ENCODE assay signal across 8 mouse cellular contexts in the genomic region with DNA sequence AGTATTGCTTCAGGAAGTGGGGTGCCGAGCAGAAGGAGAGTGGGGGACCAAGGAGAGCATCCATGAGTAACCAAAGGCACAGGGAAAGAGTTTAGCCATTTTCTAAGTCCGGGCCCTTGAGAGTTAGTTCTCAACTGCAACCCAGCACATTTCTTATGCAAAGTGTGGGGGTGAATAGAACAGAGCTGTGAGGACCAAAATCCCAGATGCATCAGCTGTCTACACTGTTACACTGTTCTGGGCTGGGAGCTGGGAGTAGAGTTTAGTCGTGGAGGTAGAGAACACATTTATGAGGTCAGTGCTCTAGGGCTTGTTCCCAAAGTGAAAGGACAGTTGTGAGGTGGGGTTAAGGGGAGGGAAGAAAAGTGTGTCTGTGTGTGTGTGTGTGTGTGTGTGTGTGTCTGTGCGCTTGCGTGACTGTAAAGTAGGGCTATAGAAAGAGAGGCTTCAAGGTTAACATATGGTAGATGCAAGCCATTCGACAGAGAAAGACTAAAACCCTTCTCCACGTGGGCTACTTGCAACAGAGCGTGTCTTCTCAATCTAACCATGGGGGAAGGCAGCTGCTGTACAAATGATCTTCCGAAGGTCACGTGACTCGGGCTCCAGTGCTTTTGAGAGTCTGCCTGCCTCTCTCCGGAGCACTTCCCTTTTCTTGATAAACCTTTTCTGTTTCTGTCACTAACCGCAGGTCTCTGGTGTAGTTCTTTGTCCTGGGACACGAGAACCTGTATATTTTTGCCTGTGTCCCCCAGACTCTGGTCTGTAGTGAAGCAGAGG.
DNase-seq lines count a peak whose midpoint lies in the region; ATAC-seq and TF ChIP-seq lines count a peak whose summit lies in the region.

No protein-coding gene starts in this region.

- H3K36me3 ChIP-seq in liver, embryonic 16.5 days (ENCODE audit: control insufficient read depth, insufficient read depth) = no peaks in the 10 kb centered on the region
- no peaks in the 10 kb centered on the region for H3K36me3 ChIP-seq in spleen, adult 2 months (ENCODE audit: control insufficient read depth, insufficient read depth, low read length)
- H3K36me3 ChIP-seq in forebrain, embryonic 14.5 days (ENCODE audit: control insufficient read depth, insufficient read depth, low read length) = no peaks in the 10 kb centered on the region

- H3K27me3 ChIP-seq in liver, embryonic 16.5 days (ENCODE audit: control insufficient read depth, insufficient read depth, low read depth, low read length) = no peaks in the 10 kb centered on the region
- no peaks in the 10 kb centered on the region for H3K27me3 ChIP-seq in spleen, adult 2 months (ENCODE audit: control insufficient read depth, insufficient read depth, low read length)
- no peaks in the 10 kb centered on the region for H3K27me3 ChIP-seq in forebrain, embryonic 14.5 days (replicated peaks; ENCODE audit: control insufficient read depth, insufficient read depth, low read length)

- ATAC-seq in CD4-positive, CD25-positive, alpha-beta regulatory T cell, adult 4 months = peak; percentile 70
- peak; percentile 54; the same call in 1 of the 2 replicates for ATAC-seq in liver, embryonic 16.5 days (ENCODE audit: low read depth)
- no peak for ATAC-seq in forebrain, embryonic 14.5 days

- DNase-seq in heart, adult 11 months = peak; percentile 97
- DNase-seq in heart, postnatal 4 days = no peak
- DNase-seq in frontal cortex, postnatal 36 days (ENCODE audit: low spot score in 2 of 2) = peak; percentile 9 to 18
- DNase-seq in spleen, adult 2 months (ENCODE audit: low read depth in 1 of 2, low spot score in 2 of 2) = peak; percentile 81 to 85
- DNase-seq in forebrain, embryonic 14.5 days (ENCODE audit: low spot score) = no peak
- DNase-seq in cerebellum, postnatal 25 days = no peak

- peaks cover 5% of the 10 kb centered on the region for H3K4me1 ChIP-seq in liver, embryonic 16.5 days (ENCODE audit: control insufficient read depth, low read depth, low read length)
- H3K4me1 ChIP-seq in spleen, adult 2 months (ENCODE audit: control insufficient read depth, insufficient read depth, insufficient read length) = peaks cover 21% of the 10 kb centered on the region; the same call in 1 of the 2 replicates
- H3K4me1 ChIP-seq in forebrain, embryonic 14.5 days (ENCODE audit: control insufficient read depth, insufficient read depth, low read length) = no peaks in the 10 kb centered on the region

- WGBS in liver, embryonic 16.5 days (ENCODE audit: insufficient replicate concordance) = 26% methylated on average over 14 of the region's 14 CpGs
- WGBS in spleen, adult 2 months = 9% methylated on average over 14 of the region's 14 CpGs
- 69% methylated on average over 14 of the region's 14 CpGs for WGBS in forebrain, embryonic 14.5 days

- no peaks in the 10 kb centered on the region for H3K9me3 ChIP-seq in liver, embryonic 16.5 days (replicated peaks; ENCODE audit: control insufficient read depth, low read length)
- no peaks in the 10 kb centered on the region for H3K9me3 ChIP-seq in forebrain, embryonic 14.5 days (replicated peaks; ENCODE audit: control insufficient read depth, low read length)

- H3K4me3 ChIP-seq in liver, embryonic 16.5 days (ENCODE audit: low read depth, low read length) = no peak overlapping the region
- H3K4me3 ChIP-seq in spleen, adult 2 months (ENCODE audit: extremely low read depth, insufficient read depth, insufficient read length) = peak overlapping the region; percentile 3; the same call in 1 of the 2 replicates
- no peak overlapping the region for H3K4me3 ChIP-seq in forebrain, embryonic 14.5 days (ENCODE audit: low read depth, low read length)

- H3K9ac ChIP-seq in liver, embryonic 16.5 days (ENCODE audit: low read depth, low read length) = no peak overlapping the region
- no peak overlapping the region for H3K9ac ChIP-seq in forebrain, embryonic 14.5 days (ENCODE audit: low read length)

- H3K4me2 ChIP-seq in liver, embryonic 16.5 days (ENCODE audit: low read depth, low read length) = peak overlapping the region; percentile 23; the same call in 1 of the 2 replicates
- H3K4me2 ChIP-seq in forebrain, embryonic 14.5 days (ENCODE audit: low read length) = no peak overlapping the region

- H3K27ac ChIP-seq in liver, embryonic 16.5 days (ENCODE audit: low read length) = peak overlapping the region; percentile 43
- H3K27ac ChIP-seq in spleen, adult 2 months (ENCODE audit: insufficient read depth, low read length) = peak overlapping the region; percentile 88
- no peak overlapping the region for H3K27ac ChIP-seq in forebrain, embryonic 14.5 days (ENCODE audit: low read depth, low read length)

- no peak for TF ChIP-seq CTCF in spleen, adult 2 months (IDR thresholded peaks at IDR 0.05; ENCODE audit: extremely low read depth, insufficient read depth, insufficient read length, insufficient replicate concordance)

- TF ChIP-seq POLR2A in spleen, adult 2 months (IDR thresholded peaks at IDR 0.05; ENCODE audit: low read depth, low read length) = no peak

Comparison
In these comparisons a context has a peak if more than half of its experiments do, and no peak if none do; other contexts are left out.
1. DNase-seq: peak in heart, adult 11 months (single experiment), frontal cortex, postnatal 36 days (2 of 2) and spleen, adult 2 months (2 of 2); none in heart, postnatal 4 days (single experiment), forebrain, embryonic 14.5 days (single experiment) and cerebellum, postnatal 25 days (0 of 2).